8 mouse cellular contexts compared by ENCODE assay signal in the genomic region with DNA sequence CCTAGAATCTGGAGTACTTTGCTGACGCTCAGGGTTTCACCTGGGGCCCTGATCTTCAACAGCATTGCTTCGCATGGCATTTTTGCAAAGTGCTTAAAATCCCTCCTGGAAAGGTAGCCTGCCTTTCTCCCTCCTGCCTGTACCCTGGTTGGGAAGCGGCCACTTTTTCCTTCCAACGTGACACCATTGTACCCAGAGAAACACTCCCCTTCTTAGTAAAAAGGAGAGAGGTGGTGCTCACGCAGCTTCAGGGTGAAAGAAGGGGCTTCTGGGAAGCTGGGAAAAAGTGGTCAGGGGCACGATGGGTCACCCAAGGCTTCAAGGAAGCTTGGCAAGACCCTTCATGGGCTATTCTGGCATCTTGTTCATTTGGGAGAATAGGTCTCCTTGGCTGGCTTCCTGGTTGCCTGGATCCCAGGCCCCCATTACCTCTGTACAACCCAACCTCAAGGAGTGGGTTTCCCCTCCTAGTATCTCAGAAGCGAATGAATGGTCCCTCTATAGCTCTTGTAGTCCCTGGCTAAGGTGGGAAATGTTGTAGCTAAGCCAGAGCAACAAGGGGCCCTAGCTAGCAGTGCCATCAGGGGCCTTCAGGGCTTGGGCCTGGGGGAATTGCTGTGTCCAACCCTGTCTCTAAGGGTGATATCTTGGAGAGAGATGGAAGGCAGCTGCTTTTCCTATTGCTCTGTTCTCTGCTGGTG. TPM values are rescaled to one million over a fixed set of nuclear protein-coding genes. Genes with fewer than 3 reads are reported as not detected.
DNase-seq lines count a peak whose midpoint lies in the region; ATAC-seq lines count a peak whose summit lies in the region.

No protein-coding gene starts in this region.

- H3K9ac ChIP-seq in kidney, embryonic 15.5 days = no peak overlapping the region; the same call in 1 of the 2 replicates
- peak overlapping the region; percentile 63; the same call in 1 of the 2 replicates for H3K9ac ChIP-seq in embryonic facial prominence, embryonic 14.5 days (ENCODE audit: low read depth, low read length)
- H3K9ac ChIP-seq in midbrain, embryonic 15.5 days = peak overlapping the region; percentile 69

- H3K9me3 ChIP-seq in kidney, embryonic 15.5 days (replicated peaks) = no peaks in the 10 kb centered on the region
- H3K9me3 ChIP-seq in embryonic facial prominence, embryonic 14.5 days (ENCODE audit: control insufficient read depth, low read length) = peaks cover 9% of the 10 kb centered on the region; the same call in 1 of the 2 replicates
- no peaks in the 10 kb centered on the region for H3K9me3 ChIP-seq in midbrain, embryonic 15.5 days

- H3K27me3 ChIP-seq in kidney, embryonic 15.5 days = peaks cover 65% of the 10 kb centered on the region
- H3K27me3 ChIP-seq in embryonic facial prominence, embryonic 14.5 days (replicated peaks; ENCODE audit: control insufficient read depth, insufficient read depth, low read length) = peaks cover 36% of the 10 kb centered on the region
- H3K27me3 ChIP-seq in midbrain, embryonic 15.5 days (replicated peaks) = peaks cover 5% of the 10 kb centered on the region

- no peak for DNase-seq in kidney, postnatal 10 days
- DNase-seq in embryonic facial prominence, embryonic 14.5 days (ENCODE audit: low spot score) = no peak
- peak; percentile 10 for DNase-seq in induced T-regulatory cell, adult 2 months (ENCODE audit: low read depth)
- no peak for DNase-seq in adrenal gland, adult 2 months
- no peak for DNase-seq in gastrocnemius, postnatal 14 days
- DNase-seq in frontal cortex, postnatal 36 days (ENCODE audit: low spot score in 2 of 2) = no peak

- peaks cover 11% of the 10 kb centered on the region; the same call in 1 of the 2 replicates for H3K4me1 ChIP-seq in kidney, embryonic 15.5 days
- no peaks in the 10 kb centered on the region for H3K4me1 ChIP-seq in embryonic facial prominence, embryonic 14.5 days (ENCODE audit: control insufficient read depth, insufficient read depth, low read length)
- peaks cover 24% of the 10 kb centered on the region for H3K4me1 ChIP-seq in midbrain, embryonic 15.5 days

- H3K4me3 ChIP-seq in kidney, embryonic 15.5 days (replicated peaks) = peak overlapping the region; percentile 61
- peak overlapping the region; percentile 54 for H3K4me3 ChIP-seq in embryonic facial prominence, embryonic 14.5 days (ENCODE audit: low read depth, low read length)
- peak overlapping the region; percentile 75 for H3K4me3 ChIP-seq in midbrain, embryonic 15.5 days

- H3K36me3 ChIP-seq in kidney, embryonic 15.5 days = no peaks in the 10 kb centered on the region
- H3K36me3 ChIP-seq in embryonic facial prominence, embryonic 14.5 days (ENCODE audit: control insufficient read depth, insufficient read depth, low read length) = no peaks in the 10 kb centered on the region
- H3K36me3 ChIP-seq in midbrain, embryonic 15.5 days (replicated peaks) = no peaks in the 10 kb centered on the region

- intact Hi-C loops in gastrocnemius, postnatal 14 days (cut with DNase I; ENCODE audit: low total_unique reads) = no loop called here

- WGBS in kidney, embryonic 15.5 days = 18% methylated on average over 7 of the region's 7 CpGs
- 19% methylated on average over 7 of the region's 7 CpGs for WGBS in embryonic facial prominence, embryonic 14.5 days
- WGBS in midbrain, embryonic 15.5 days = 23% methylated on average over 7 of the region's 7 CpGs

- no peak overlapping the region for H3K27ac ChIP-seq in kidney, embryonic 15.5 days
- H3K27ac ChIP-seq in embryonic facial prominence, embryonic 14.5 days (replicated peaks; ENCODE audit: low read depth, low read length) = no peak overlapping the region
- H3K27ac ChIP-seq in midbrain, embryonic 15.5 days = no peak overlapping the region; the same call in 1 of the 2 replicates

- ATAC-seq in kidney, embryonic 15.5 days (replicated peaks; ENCODE audit: low FRiP score) = no peak
- no peak for ATAC-seq in embryonic facial prominence, embryonic 14.5 days (ENCODE audit: low read depth)
- peak; percentile 30 for ATAC-seq in midbrain, embryonic 15.5 days (replicated peaks)

- H3K4me2 ChIP-seq in kidney, embryonic 15.5 days = peak overlapping the region; percentile 96
- peak overlapping the region; percentile 93 for H3K4me2 ChIP-seq in embryonic facial prominence, embryonic 14.5 days (ENCODE audit: low read depth, low read length)
- H3K4me2 ChIP-seq in midbrain, embryonic 15.5 days = peak overlapping the region; percentile 75

RNA-seq across cellular contexts. Expression of a gene that starts 0.9 kb away (rescaled TPM):
- 0.54 and 1.2 TPM in 2 replicates for polyA plus RNA-seq in kidney, embryonic 15.5 days (2015; fragmentation: Nextera tagmentation; extraction: Ambion mirVana)
- 3.4 and 3.9 TPM in 2 replicates for polyA plus RNA-seq in embryonic facial prominence, embryonic 14.5 days (2014; fragmentation: Nextera tagmentation; extraction: Ambion mirVana)
- 25.4 and 27.0 TPM in 2 replicates for polyA plus RNA-seq in midbrain, embryonic 15.5 days (2015; fragmentation: Nextera tagmentation; extraction: Ambion mirVana)
- 10 to 100 TPM in 1 of 2 experiments, 1 to 10 TPM in 1; 5.8 to 11.0 TPM for total RNA-seq in adrenal gland, adult 2 months (2021)
- polyA plus RNA-seq in adrenal gland, adult 2 months (2012; rRNA removed) = 6.9 and 7.3 TPM in 2 replicates
- total RNA-seq in gastrocnemius, postnatal 14 days (2021) = under 1 TPM in 1 of 2 experiments, not detected in 1; 0.06 TPM

RNA-seq across cellular contexts. Expression of a gene that starts 24.1 kb away (rescaled TPM):
- polyA plus RNA-seq in kidney, embryonic 15.5 days (2015; fragmentation: Nextera tagmentation; extraction: Ambion mirVana) = 112 and 115 TPM in 2 replicates
- 90.5 and 101 TPM in 2 replicates for polyA plus RNA-seq in embryonic facial prominence, embryonic 14.5 days (2014; fragmentation: Nextera tagmentation; extraction: Ambion mirVana)
- 79.2 and 81.6 TPM in 2 replicates for polyA plus RNA-seq in midbrain, embryonic 15.5 days (2015; fragmentation: Nextera tagmentation; extraction: Ambion mirVana)
- total RNA-seq in adrenal gland, adult 2 months (2021) = 10 to 100 TPM; 43.0 to 59.0 TPM
- 169 and 171 TPM in 2 replicates for polyA plus RNA-seq in adrenal gland, adult 2 months (2012; rRNA removed)
- 10 to 100 TPM; 43.7 to 44.3 TPM for total RNA-seq in gastrocnemius, postnatal 14 days (2021)
